Mouse (Mus musculus) liver, embryonic 14.5 days (tissue): ENCODE measurements around the gene Gm20721. TPM values are rescaled to one million over a fixed set of nuclear protein-coding genes. Genes with fewer than 3 reads are reported as not detected.
A peak's percentile ranks its signal among the peaks of the same experiment; 100 is the strongest.

ENCODE experiments used
- ATAC-seq: fragments of 200-750 bp; cut with Nextera tagmentation; 2 replicates; pipeline ENCODE4 v1.8.0; 2017; ENCODE audit warnings: moderate number of reproducible peaks, mild to moderate bottlenecking, moderate library complexity; ENCODE audit not compliant: insufficient read depth
- DNase-seq, 3 experiments: peaks; one replicate each; pipeline ENCODE4 v3.0.0-alpha.2; 2012 to 2013; ENCODE audit warnings: low read depth in 3 of 3, low spot score in 3 of 3
- H3K27ac ChIP-seq: fragments of 300-500 bp; sonication (generic); 2 replicates; pipeline ENCODE4 v1.5.1; 2014; ENCODE audit warnings: moderate library complexity, mild to moderate bottlenecking, control low read depth, inconsistent platforms
- H3K27me3 ChIP-seq: fragments of 300-500 bp; sonication (generic); 2 replicates; pipeline ENCODE4 v1.6.1; 2014; ENCODE audit warnings: mild to moderate bottlenecking, low read length, moderate library complexity; ENCODE audit not compliant: control insufficient read depth, insufficient read depth
- H3K36me3 ChIP-seq: fragments of 300-500 bp; sonication (generic); replicated peaks from 2 replicates; pipeline ENCODE4 v1.6.1; 2014; ENCODE audit warnings: low read depth; ENCODE audit not compliant: control insufficient read depth, insufficient read depth
- H3K4me1 ChIP-seq, 2 experiments: fragments of 200-500 bp in 1 of 2; fragments of 300-500 bp in 1 of 2; sonication (generic) in 1 of 2; replicated peaks; 2 replicates each; pipeline ENCODE4 v1.6.1; 2012 to 2014; ENCODE audit warnings: antibody characterized with exemption in 1 of 2, inconsistent platforms in 1 of 2, low read length in 1 of 2; ENCODE audit not compliant: control insufficient read depth in 2 of 2, insufficient read depth in 2 of 2
- H3K4me2 ChIP-seq: fragments of 300-500 bp; sonication (generic); 2 replicates; pipeline ENCODE4 v1.6.1; 2014; ENCODE audit warnings: low read depth, mild to moderate bottlenecking, control low read depth, moderate library complexity
- H3K4me3 ChIP-seq, 2 experiments: fragments of 200-500 bp in 1 of 2; fragments of 300-500 bp in 1 of 2; sonication (generic) in 1 of 2; 2 replicates each; pipeline ENCODE4 v1.5.1; 2012 to 2014; ENCODE audit warnings: low read depth in 2 of 2, low read length in 2 of 2, mild to moderate bottlenecking in 2 of 2, control low read depth in 1 of 2, inconsistent platforms in 1 of 2, moderate library complexity in 1 of 2; ENCODE audit not compliant: insufficient read depth in 1 of 2
- H3K9ac ChIP-seq: fragments of 300-500 bp; sonication (generic); replicated peaks from 2 replicates; pipeline ENCODE4 v1.6.1; 2014; ENCODE audit warnings: mild to moderate bottlenecking, control low read depth, moderate library complexity
- H3K9me3 ChIP-seq: fragments of 300-500 bp; sonication (generic); 2 replicates; pipeline ENCODE4 v1.6.1; 2016; ENCODE audit warnings: low read length, mixed read lengths; ENCODE audit not compliant: control insufficient read depth
- CTCF ChIP-seq: IDR thresholded peaks from 2 replicates; pipeline ENCODE4 v1.5.1; 2016; ENCODE audit warnings: antibody characterized with exemption, low read depth, control low read depth
- EP300 ChIP-seq: IDR thresholded peaks from 2 replicates; pipeline ENCODE4 v1.6.1; 2016; ENCODE audit warnings: antibody characterized with exemption, low read depth
- WGBS: fragments of 180-500 bp; shearing (Covaris S2); extraction: QIAGEN DNeasy Blood & Tissue Kit; methylation state at CpG from one replicate; pipeline ENCODE4 v1.1.7; 2014; ENCODE audit not compliant: insufficient replicate concordance; 5-methylcytosine and 5-hydroxymethylcytosine counted together
- polyA plus RNA-seq, 2 experiments: library from polyadenylated mRNA; depleted of rRNA in 1 of 2; stranded (reverse) in 1 of 2; unstranded in 1 of 2; fragments of >200 nt; fragmentation: Nextera tagmentation in 1 of 2; extraction: Ambion mirVana in 1 of 2; gene quantifications; 2 replicates each; pipeline versions ENCODE4 v1.2.1 to v1.2.3; 2012 to 2014

The Gm20721 gene
- polyA plus RNA-seq, 2 experiments, result 0.74 to 0.88 TPM

DNA sequence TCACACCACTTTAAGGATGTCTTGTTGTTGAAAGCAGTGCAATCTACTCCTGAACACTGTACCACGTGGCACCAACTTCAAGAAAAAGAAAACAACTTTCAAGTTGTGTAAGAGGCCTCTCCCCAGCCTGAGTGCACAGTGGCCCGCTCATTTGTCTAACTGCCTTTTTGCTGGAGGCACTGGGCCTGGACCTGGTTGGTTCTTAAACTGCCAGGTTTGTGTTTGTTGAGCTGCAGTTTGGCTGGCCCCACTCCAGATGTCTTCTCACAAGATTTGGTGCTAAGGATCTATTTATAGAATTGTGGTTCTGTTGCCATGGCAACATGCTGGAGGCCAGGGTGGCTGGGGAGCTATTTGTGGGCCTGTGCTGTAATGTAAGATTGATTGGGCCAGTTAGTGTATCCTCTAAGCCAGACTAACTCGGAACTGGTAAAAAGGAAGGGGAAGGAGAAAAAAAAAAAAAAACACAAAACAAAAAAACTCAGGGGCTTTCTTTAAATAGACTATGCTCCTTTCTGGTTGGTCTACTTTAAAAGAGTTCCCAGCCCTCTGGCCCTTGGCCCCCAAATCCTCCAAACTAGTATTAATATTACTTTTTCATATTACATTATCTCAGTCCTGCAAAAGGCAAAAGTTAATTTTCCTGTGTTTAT lies 2.4 kb downstream of the Gm20721 start:
- 14% methylated on average over 3 of the region's 3 CpGs for WGBS
- Histone ChIP-seq H3K4me2 (0 out of 2 replicates have a peak overlapping the region, but pooled peaks have one; percentile 4), H3K27me3 (no peaks in the 10 kb centered on the region), H3K9me3 (no peaks in the 10 kb centered on the region), H3K4me1 (peaks cover 2 to 22% of the 10 kb centered on the region in 2 experiments), H3K36me3 (peaks cover 34% of the 10 kb centered on the region), H3K27ac (no peak overlapping the region), H3K9ac (no peak overlapping the region), H3K4me3 (no peak overlapping the region)
- DNase-seq (peak in 2 of 3 experiments; percentile 28 to 46), ATAC-seq (peak; percentile 37; the same call in 1 of the 2 replicates)
- TF ChIP-seq EP300 (no peak), CTCF (no peak)

DNA sequence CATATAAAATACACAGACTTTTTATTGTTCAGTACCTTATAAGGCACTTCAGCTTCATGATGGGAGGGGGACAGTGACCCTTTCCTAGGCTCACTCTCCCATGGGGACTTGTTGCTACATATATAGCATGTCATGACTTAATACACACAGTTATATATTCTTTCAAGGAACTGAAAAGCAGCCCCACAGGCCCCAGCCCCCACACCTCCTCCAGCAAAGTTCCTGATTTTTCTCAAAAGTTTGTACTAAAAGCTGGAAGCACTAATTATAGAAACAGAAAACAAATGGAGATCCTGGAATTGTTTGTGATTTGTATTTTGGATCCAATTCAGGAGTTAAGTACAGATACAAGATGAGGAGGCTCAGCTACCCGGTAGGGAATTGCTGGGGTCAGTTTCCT lies 2.9 kb downstream of the Gm20721 start:
- Histone ChIP-seq H3K9me3 (no peaks in the 10 kb centered on the region), H3K9ac (no peak overlapping the region), H3K36me3 (peaks cover 34% of the 10 kb centered on the region), H3K27me3 (no peaks in the 10 kb centered on the region), H3K27ac (no peak overlapping the region), H3K4me3 (no peak overlapping the region), H3K4me2 (0 out of 2 replicates have a peak overlapping the region, but pooled peaks have one; percentile 4), H3K4me1 (peaks cover 2 to 22% of the 10 kb centered on the region in 2 experiments)
- 48% methylated on average over 1 of the region's 1 CpGs for WGBS
- TF ChIP-seq CTCF (no peak), EP300 (no peak)
- DNase-seq (no peak), ATAC-seq (no peak)

DNA sequence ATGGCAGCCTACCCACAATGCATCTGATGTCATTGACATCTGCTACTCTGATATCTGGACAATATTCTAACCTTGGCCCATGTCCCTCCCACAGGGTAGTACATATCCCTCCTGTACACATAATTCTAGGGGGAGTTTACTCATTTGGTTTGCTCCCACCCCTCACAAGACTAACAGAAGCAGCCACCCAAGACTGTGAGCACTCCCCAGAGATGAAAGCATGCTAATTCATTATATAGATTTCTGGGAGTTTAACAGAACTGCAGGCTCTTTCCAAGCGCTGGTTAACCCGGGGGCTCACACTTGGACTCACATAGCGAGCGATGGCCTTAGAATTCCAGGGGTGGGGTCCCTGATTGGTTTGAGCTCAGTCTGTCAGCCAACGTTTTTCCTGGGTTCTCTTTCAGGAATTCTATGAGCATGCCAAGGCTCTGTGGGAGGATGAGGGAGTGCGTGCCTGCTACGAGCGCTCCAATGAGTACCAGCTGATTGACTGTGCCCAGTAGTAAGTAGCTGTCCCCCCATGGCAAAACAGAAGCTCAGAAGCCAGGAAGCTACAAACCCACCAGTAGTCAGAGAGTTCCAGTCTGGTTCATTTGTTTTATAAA lies 3.6 kb downstream of the Gm20721 start:
- TF ChIP-seq EP300, result no peak
- TF ChIP-seq CTCF, result no peak
- Histone ChIP-seq H3K9ac (no peak overlapping the region), H3K4me3 (no peak overlapping the region), H3K4me1 (peaks cover 2 to 22% of the 10 kb centered on the region in 2 experiments), H3K27me3 (no peaks in the 10 kb centered on the region), H3K9me3 (no peaks in the 10 kb centered on the region), H3K4me2 (no peak overlapping the region), H3K27ac (no peak overlapping the region), H3K36me3 (peaks cover 34% of the 10 kb centered on the region)
- DNase-seq (no peak), ATAC-seq (no peak)
- WGBS, result 80% methylated on average over 8 of the region's 8 CpGs

DNA sequence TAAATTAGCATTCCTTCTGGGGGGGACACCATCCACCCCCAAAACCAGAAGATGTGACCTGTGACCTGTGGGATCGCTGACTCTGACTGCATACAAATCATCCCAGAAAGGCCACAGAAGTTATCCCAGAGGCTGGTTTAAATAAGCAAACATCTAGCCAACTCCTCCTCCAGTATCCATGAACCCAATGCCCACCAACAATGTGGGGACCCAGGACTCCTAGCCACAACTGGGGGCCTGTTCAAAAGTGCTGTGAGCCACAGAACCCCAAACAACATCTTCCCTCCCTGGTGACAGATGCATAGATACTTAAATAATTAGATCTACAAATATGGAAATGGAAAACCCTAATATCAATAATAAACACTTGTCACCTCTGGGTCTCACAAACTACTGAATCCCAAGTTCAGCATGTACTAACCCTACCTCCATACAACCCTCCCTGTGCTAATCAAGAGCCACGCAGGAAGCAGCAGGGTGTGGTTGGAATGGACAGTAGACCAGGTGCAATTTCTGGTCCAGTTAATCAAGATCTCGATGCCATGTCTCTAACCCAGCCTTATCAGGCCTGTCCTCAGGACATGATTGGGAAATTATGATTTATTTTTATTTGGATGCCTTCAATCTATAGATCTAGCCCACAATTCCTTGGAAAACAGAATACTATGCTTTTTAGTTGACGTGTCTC lies 5.5 kb downstream of the Gm20721 start:
- Histone ChIP-seq H3K4me3 (no peak overlapping the region), H3K9ac (no peak overlapping the region), H3K4me1 (peaks cover 2 to 25% of the 10 kb centered on the region in 2 experiments), H3K4me2 (no peak overlapping the region), H3K36me3 (peaks cover 26% of the 10 kb centered on the region), H3K27me3 (no peaks in the 10 kb centered on the region), H3K27ac (no peak overlapping the region), H3K9me3 (no peaks in the 10 kb centered on the region)
- TF ChIP-seq CTCF, result no peak
- TF ChIP-seq EP300, result no peak
- DNase-seq, result no peak
- ATAC-seq, result no peak
- WGBS, result 56% methylated on average over 4 of the region's 4 CpGs
